Mouse (Mus musculus) frontal cortex, postnatal 10 days (tissue): ENCODE results near the gene Tifab.
"Not testable (repeated sequence)": the region's sequence is repeated elsewhere in the genome, so short reads cannot be mapped to it uniquely, and the experiment has no call there.

ENCODE experiments used
- DNase-seq, 2 experiments: peaks; one replicate each; pipeline ENCODE4 v3.0.0; 2022; ENCODE audit warnings: low spot score in 2 of 2, mixed read lengths in 1 of 2

Tifab gene

GRCm38 (mm10) chr13:56178416-56179035, at the start of gene Tifab:
Tifab (minus strand) TSS chr13:56178885.
- no peak for DNase-seq

GRCm38 (mm10) chr13:56226175-56226954, 47.7 kb upstream of the Tifab start:
- DNase-seq: peak; percentile 51 to 61

GRCm38 (mm10) chr13:56223625-56224024, 44.9 kb upstream of the Tifab start:
- DNase-seq: no peak

GRCm38 (mm10) chr13:56222849-56223246, 44.2 kb upstream of the Tifab start:
- no peak for DNase-seq

- DNase-seq: peak; percentile 17 to 38
Measured at GRCm38 (mm10) chr13:56221995-56222848, 43.5 kb upstream of the Tifab start.

GRCm38 (mm10) chr13:56221129-56221910, 42.6 kb upstream of the Tifab start:
- peak; percentile 49 to 62 for DNase-seq

GRCm38 (mm10) chr13:56219254-56219653, 40.6 kb upstream of the Tifab start:
- DNase-seq: no peak

GRCm38 (mm10) chr13:56216090-56216489, 37.4 kb upstream of the Tifab start:
- DNase-seq: no peak

GRCm38 (mm10) chr13:56214633-56215032, 35.9 kb upstream of the Tifab start:
- no peak for DNase-seq

GRCm38 (mm10) chr13:56209067-56209411, 30.4 kb upstream of the Tifab start:
- no peak for DNase-seq

- DNase-seq: no peak
Measured at GRCm38 (mm10) chr13:56208225-56209066, 29.8 kb upstream of the Tifab start.

- DNase-seq: no peak
Measured at GRCm38 (mm10) chr13:56199506-56199905, 20.8 kb upstream of the Tifab start.

GRCm38 (mm10) chr13:56197473-56198266, 19.0 kb upstream of the Tifab start:
- DNase-seq: peak; percentile 68 to 83

GRCm38 (mm10) chr13:56197031-56197430, 18.3 kb upstream of the Tifab start:
- no peak for DNase-seq

- DNase-seq: not testable (repeated sequence)
Measured at GRCm38 (mm10) chr13:56195824-56196223, 17.1 kb upstream of the Tifab start.

GRCm38 (mm10) chr13:56194181-56194580, 15.5 kb upstream of the Tifab start:
- not testable (repeated sequence) for DNase-seq

GRCm38 (mm10) chr13:56191225-56191624, 12.5 kb upstream of the Tifab start:
- DNase-seq: no peak

GRCm38 (mm10) chr13:56189688-56190087, 11.0 kb upstream of the Tifab start:
- no peak for DNase-seq

- no peak for DNase-seq
Measured at GRCm38 (mm10) chr13:56183687-56184086, 5.0 kb upstream of the Tifab start.

- no peak for DNase-seq
Measured at GRCm38 (mm10) chr13:56181424-56181823, 2.7 kb upstream of the Tifab start.
